ENCODE assay signal across 11 mouse cellular contexts in genomic region chr8:6207617-6208349, GRCm38 (mm10).
DNase-seq lines count a peak whose midpoint lies in the region; ATAC-seq lines count a peak whose summit lies in the region.
"Had no signal": no experiment of that assay in that cellular context is flagged by ENCODE, and none has a peak within 500 bp of the region (broad histone marks: within the 10 kb centered on the region; RNA-seq: fewer than 3 reads in every experiment).

No protein-coding gene starts in this region.

- H3K4me1 ChIP-seq in forebrain, embryonic 13.5 days: peaks cover 7% of the 10 kb centered on the region
- H3K4me1 ChIP-seq in neural tube, embryonic 13.5 days (replicated peaks): peaks cover 7% of the 10 kb centered on the region; the same call in 1 of the 2 replicates
- H3K4me1 ChIP-seq: liver, embryonic 15.5 days had no signal

- 21% methylated on average over 2 of the region's 2 CpGs for WGBS in forebrain, embryonic 13.5 days
- 21% methylated on average over 2 of the region's 2 CpGs for WGBS in neural tube, embryonic 13.5 days

- ATAC-seq in frontal cortex, adult (ENCODE audit: low TSS enrichment): peak; percentile 84
- peak; percentile 96 for ATAC-seq in forebrain, embryonic 13.5 days
- peak; percentile 59; the same call in 1 of the 2 replicates for ATAC-seq in neural tube, embryonic 13.5 days (ENCODE audit: low read depth)
- ATAC-seq: Patski had no signal

- no peaks in the 10 kb centered on the region for H3K36me3 ChIP-seq in forebrain, embryonic 13.5 days (ENCODE audit: poor library complexity, severe bottlenecking)
- no peaks in the 10 kb centered on the region for H3K36me3 ChIP-seq in neural tube, embryonic 13.5 days
- H3K36me3 ChIP-seq: liver, embryonic 15.5 days had no signal

- H3K9ac ChIP-seq in forebrain, embryonic 13.5 days: no peak overlapping the region
- no peak overlapping the region for H3K9ac ChIP-seq in neural tube, embryonic 13.5 days
- H3K9ac ChIP-seq: liver, embryonic 15.5 days had no signal

- DNase-seq in frontal cortex, postnatal 25 days (ENCODE audit: low spot score in 2 of 2): no peak
- DNase-seq in layer of hippocampus, postnatal 10 days (ENCODE audit: low spot score in 2 of 2): peak; percentile 9 to 24
- DNase-seq in testis, postnatal 10 days (ENCODE audit: low spot score): no peak
- DNase-seq in adrenal gland, adult (ENCODE audit: inconsistent age in 2 of 2, low spot score in 1 of 2): no peak
- DNase-seq in frontal cortex, postnatal 10 days (ENCODE audit: low spot score in 2 of 2): no peak
- DNase-seq: kidney, adult 11 months had no signal

- peaks cover 4% of the 10 kb centered on the region; the same call in 1 of the 2 replicates for H3K27me3 ChIP-seq in forebrain, embryonic 13.5 days
- no peaks in the 10 kb centered on the region for H3K27me3 ChIP-seq in neural tube, embryonic 13.5 days
- H3K27me3 ChIP-seq: liver, embryonic 15.5 days; Patski had no signal

- no peak overlapping the region for H3K4me3 ChIP-seq in forebrain, embryonic 13.5 days
- H3K4me3 ChIP-seq in neural tube, embryonic 13.5 days: no peak overlapping the region
- H3K4me3 ChIP-seq: liver, embryonic 15.5 days had no signal

- no peak overlapping the region for H3K4me2 ChIP-seq in forebrain, embryonic 13.5 days
- no peak overlapping the region for H3K4me2 ChIP-seq in neural tube, embryonic 13.5 days
- H3K4me2 ChIP-seq: liver, embryonic 15.5 days had no signal

- no peaks in the 10 kb centered on the region for H3K9me3 ChIP-seq in forebrain, embryonic 13.5 days (replicated peaks)
- no peaks in the 10 kb centered on the region for H3K9me3 ChIP-seq in neural tube, embryonic 13.5 days
- H3K9me3 ChIP-seq: liver, embryonic 15.5 days had no signal

- H3K27ac ChIP-seq in forebrain, embryonic 13.5 days: peak overlapping the region; percentile 57
- peak overlapping the region; percentile 71 for H3K27ac ChIP-seq in neural tube, embryonic 13.5 days (replicated peaks)
- H3K27ac ChIP-seq: liver, embryonic 15.5 days had no signal

Comparison
In these comparisons a context has a peak if more than half of its experiments do, and no peak if none do; other contexts are left out.
1. DNase-seq: peak in layer of hippocampus, postnatal 10 days (2 of 2); none in frontal cortex, postnatal 25 days (0 of 2), testis, postnatal 10 days (single experiment), adrenal gland, adult (0 of 2) and frontal cortex, postnatal 10 days (0 of 2).
2. Peak in every context shown above with its lines, with median percentiles within 50 percentile points of each other: ATAC-seq.